Mouse (Mus musculus) hindbrain, embryonic 14.5 days (tissue): ENCODE results near the gene Acbd6. TPM values are rescaled to one million over a fixed set of nuclear protein-coding genes. Genes with fewer than 3 reads are reported as not detected.

Experiments used
- ATAC-seq: fragments of 200-750 bp; cut with Nextera tagmentation; 2 replicates; pipeline ENCODE4 v1.8.0; 2017; ENCODE audit warnings: moderate number of reproducible peaks, mild to moderate bottlenecking, moderate TSS enrichment, moderate library complexity; ENCODE audit not compliant: low FRiP score
- DNase-seq: peaks from one replicate; pipeline ENCODE4 v3.0.0-alpha.2; 2015; ENCODE audit warnings: low spot score
- H3K27ac ChIP-seq: fragments of 300-500 bp; sonication (generic); 2 replicates; pipeline ENCODE4 v1.5.1; 2014; ENCODE audit warnings: mild to moderate bottlenecking, moderate library complexity
- H3K27me3 ChIP-seq: fragments of 300-500 bp; sonication (generic); 2 replicates; pipeline ENCODE4 v1.6.1; 2014; ENCODE audit warnings: mild to moderate bottlenecking, low read length, mixed read lengths; ENCODE audit not compliant: control insufficient read depth, insufficient read depth
- H3K36me3 ChIP-seq: fragments of 300-500 bp; sonication (generic); replicated peaks from 2 replicates; pipeline ENCODE4 v1.6.1; 2014; ENCODE audit not compliant: control insufficient read depth, insufficient read depth
- H3K4me1 ChIP-seq: fragments of 300-500 bp; sonication (generic); replicated peaks from 2 replicates; pipeline ENCODE4 v1.6.1; 2014; ENCODE audit warnings: antibody characterized with exemption, low read length, mixed read lengths; ENCODE audit not compliant: control insufficient read depth, insufficient read depth
- H3K4me2 ChIP-seq: fragments of 300-500 bp; sonication (generic); replicated peaks from 2 replicates; pipeline ENCODE4 v1.6.1; 2014; ENCODE audit warnings: mild to moderate bottlenecking, moderate library complexity
- H3K4me3 ChIP-seq: fragments of 300-500 bp; sonication (generic); replicated peaks from 2 replicates; pipeline ENCODE4 v1.5.1; 2014; ENCODE audit warnings: mild to moderate bottlenecking, low read length
- H3K9ac ChIP-seq: fragments of 300-500 bp; sonication (generic); 2 replicates; pipeline ENCODE4 v1.6.1; 2014
- H3K9me3 ChIP-seq: fragments of 300-500 bp; sonication (generic); 2 replicates; pipeline ENCODE4 v1.6.1; 2016; ENCODE audit warnings: low read length; ENCODE audit not compliant: control insufficient read depth
- WGBS: fragments of 180-500 bp; shearing (Covaris S2); extraction: QIAGEN DNeasy Blood & Tissue Kit; methylation state at CpG from one replicate; pipeline ENCODE4 v1.1.7; 2014; 5-methylcytosine and 5-hydroxymethylcytosine counted together
- polyA plus RNA-seq: library from polyadenylated mRNA; unstranded; fragments of >200 nt; fragmentation: Nextera tagmentation; extraction: Ambion mirVana; gene quantifications from 2 replicates; pipeline ENCODE4 v1.2.1, GENCODE M21; 2014

Acbd6 gene
- polyA plus RNA-seq, 1 experiment from 2014 or later: 103 TPM

GRCm38 (mm10) chr1:155737017-155737808, 179.3 kb downstream of the Acbd6 start:
- Histone ChIP-seq H3K9ac (no peak overlapping the region), H3K4me1 (peaks cover 16% of the 10 kb centered on the region), H3K27ac (no peak overlapping the region), H3K36me3 (no peaks in the 10 kb centered on the region), H3K4me3 (peak overlapping the region; percentile 4), H3K4me2 (no peak overlapping the region; the same call in 1 of the 2 replicates), H3K27me3 (peaks cover 96% of the 10 kb centered on the region), H3K9me3 (no peaks in the 10 kb centered on the region)
- ATAC-seq (no peak), DNase-seq (no peak)
- under 1% methylated on average over 58 of the region's 58 CpGs for WGBS

GRCm38 (mm10) chr1:155737809-155738383, 180.0 kb downstream of the Acbd6 start:
- Histone ChIP-seq H3K4me1 (peaks cover 23% of the 10 kb centered on the region), H3K27ac (no peak overlapping the region), H3K27me3 (peaks cover 96% of the 10 kb centered on the region), H3K9ac (no peak overlapping the region), H3K4me3 (peak overlapping the region; percentile 4; the same call in 1 of the 2 replicates), H3K36me3 (no peaks in the 10 kb centered on the region), H3K4me2 (no peak overlapping the region), H3K9me3 (no peaks in the 10 kb centered on the region)
- ATAC-seq: no peak
- no peak for DNase-seq
- under 1% methylated on average over 25 of the region's 25 CpGs for WGBS

Other genes starting within 250 kb of the Acbd6 start
- 38.7 and 40.7 TPM in 2 replicates for gene Xpr1, start 140.7 kb upstream of the Acbd6 start, polyA plus RNA-seq
- gene Lhx4, start 193.6 kb downstream of the Acbd6 start, polyA plus RNA-seq: 3.4 TPM in 2 replicates